Mouse (Mus musculus) MEL (cell line): ENCODE data around the gene Kdelr3. TPM values are rescaled to one million over a fixed set of nuclear protein-coding genes. Genes with fewer than 3 reads are reported as not detected.

Source experiments
- DNase-seq: peaks from one replicate; pipeline ENCODE4 v3.0.0; 2011; ENCODE audit warnings: low read depth, low spot score
- H3K27ac ChIP-seq: 2 replicates; pipeline ENCODE4 v1.5.1; 2012; ENCODE audit warnings: low read depth, mild to moderate bottlenecking, control low read depth, low read length, moderate library complexity; ENCODE audit not compliant: control insufficient read depth
- H3K27me3 ChIP-seq, 2 experiments: fragments of 150-350 bp in 1 of 2; sonication (generic) in 1 of 2; 2 replicates each; pipeline ENCODE4 v1.6.1; 2012; ENCODE audit warnings: low read length in 2 of 2, mild to moderate bottlenecking in 2 of 2, improper control_type of control experiment in 1 of 2, moderate library complexity in 1 of 2; ENCODE audit not compliant: insufficient read depth in 2 of 2, control insufficient read depth in 1 of 2
- H3K36me3 ChIP-seq, 2 experiments: 2 replicates each; pipeline ENCODE4 v1.6.1; 2012 to 2014; ENCODE audit warnings: low read length in 2 of 2, improper control_type of control experiment in 1 of 2, inconsistent platforms in 1 of 2, mild to moderate bottlenecking in 1 of 2; ENCODE audit not compliant: insufficient read depth in 2 of 2, control insufficient read depth in 1 of 2
- H3K4me1 ChIP-seq, 2 experiments: fragments of 150-350 bp in 1 of 2; sonication (generic) in 1 of 2; 2 replicates each; pipeline ENCODE4 v1.6.1; 2012; ENCODE audit warnings: low read length in 2 of 2, improper control_type of control experiment in 1 of 2, mild to moderate bottlenecking in 1 of 2; ENCODE audit not compliant: insufficient read depth in 2 of 2, control insufficient read depth in 1 of 2
- H3K4me3 ChIP-seq, 2 experiments: fragments of 150-350 bp in 1 of 2; sonication (generic) in 1 of 2; 2 replicates each; pipeline ENCODE4 v1.5.1; 2012; ENCODE audit warnings: low read depth in 2 of 2, low read length in 2 of 2, mild to moderate bottlenecking in 2 of 2, moderate library complexity in 2 of 2, control low read depth in 1 of 2, improper control_type of control experiment in 1 of 2; ENCODE audit not compliant: control insufficient read depth in 1 of 2, insufficient read depth in 1 of 2
- H3K79me2 ChIP-seq: 2 replicates; pipeline ENCODE4 v1.6.1; 2012; ENCODE audit warnings: mild to moderate bottlenecking, low read length, moderate library complexity; ENCODE audit not compliant: control insufficient read depth, poor library complexity, insufficient read depth
- H3K9ac ChIP-seq: 2 replicates; pipeline ENCODE4 v1.6.1; 2012; ENCODE audit warnings: low read depth, mild to moderate bottlenecking, control low read depth, low read length, moderate library complexity; ENCODE audit not compliant: control insufficient read depth, poor library complexity, severe bottlenecking
- H3K9me3 ChIP-seq: fragments of 150-350 bp; sonication (generic); replicated peaks from 2 replicates; pipeline ENCODE4 v1.6.1; 2012; ENCODE audit warnings: mild to moderate bottlenecking, low read length, improper control_type of control experiment, moderate library complexity; ENCODE audit not compliant: insufficient read depth
- BHLHE40 ChIP-seq: IDR thresholded peaks from 2 replicates; pipeline ENCODE4 v1.6.1; 2012; ENCODE audit warnings: low read depth, mild to moderate bottlenecking, inconsistent platforms, low read length, improper control_type of control experiment, borderline replicate concordance
- CHD1 ChIP-seq: IDR thresholded peaks from 2 replicates; pipeline ENCODE4 v1.6.1; 2012; ENCODE audit warnings: low read depth, mild to moderate bottlenecking, inconsistent platforms, low read length, improper control_type of control experiment
- CTCF ChIP-seq, 3 experiments: IDR thresholded peaks in 2 of 3; conservative IDR thresholded peaks in 1 of 3; 2 replicates each; pipeline ENCODE4 v1.5.1; 2011 to 2012; ENCODE audit warnings: low read length in 3 of 3, low read depth in 2 of 3, mild to moderate bottlenecking in 2 of 3, improper control_type of control experiment in 1 of 3, inconsistent platforms in 1 of 3, mixed read lengths in 1 of 3, moderate library complexity in 1 of 3; ENCODE audit not compliant: control insufficient read depth in 1 of 3, insufficient read depth in 1 of 3, poor library complexity in 1 of 3, severe bottlenecking in 1 of 3
- E2F4 ChIP-seq: IDR thresholded peaks from 2 replicates; pipeline ENCODE4 v1.6.1; 2011; ENCODE audit warnings: low read depth, low read length, improper control_type of control experiment, borderline replicate concordance
- EP300 ChIP-seq, 2 experiments: IDR thresholded peaks; 2 replicates each; pipeline ENCODE4 v1.6.1; 2011; ENCODE audit warnings: improper control_type of control experiment in 2 of 2, low read length in 2 of 2, low read depth in 1 of 2, mild to moderate bottlenecking in 1 of 2
- ETS1 ChIP-seq: IDR thresholded peaks from 2 replicates; pipeline ENCODE4 v1.6.1; 2012; ENCODE audit warnings: low read depth, mild to moderate bottlenecking, inconsistent platforms, low read length, improper control_type of control experiment, moderate library complexity
- HCFC1 ChIP-seq: IDR thresholded peaks from 2 replicates; pipeline ENCODE4 v1.6.1; 2012; ENCODE audit warnings: low read depth, mild to moderate bottlenecking, inconsistent platforms, low read length, improper control_type of control experiment, moderate library complexity
- KAT2A ChIP-seq: conservative IDR thresholded peaks from 2 replicates; pipeline ENCODE4 v1.6.1; 2012; ENCODE audit warnings: low read depth, low read length, improper control_type of control experiment, inconsistent platforms
- MAX ChIP-seq: IDR thresholded peaks from 2 replicates; pipeline ENCODE4 v1.6.1; 2011; ENCODE audit warnings: low read length, improper control_type of control experiment
- MAZ ChIP-seq: IDR thresholded peaks from 2 replicates; pipeline ENCODE4 v1.6.1; 2012; ENCODE audit warnings: low read depth, mild to moderate bottlenecking, inconsistent platforms, low read length, improper control_type of control experiment
- MEF2A ChIP-seq: IDR thresholded peaks from 2 replicates; pipeline ENCODE4 v1.6.1; 2014; ENCODE audit warnings: low read depth, mild to moderate bottlenecking, inconsistent platforms, low read length, improper control_type of control experiment; ENCODE audit not compliant: poor library complexity, insufficient replicate concordance, severe bottlenecking; ENCODE audit errors: extremely low read depth
- MYC ChIP-seq: IDR thresholded peaks from 2 replicates; pipeline ENCODE4 v1.6.1; 2011; ENCODE audit warnings: low read depth, mild to moderate bottlenecking, low read length, improper control_type of control experiment, moderate library complexity
- POLR2A ChIP-seq, 2 experiments: IDR thresholded peaks; 2 replicates each; pipeline ENCODE4 v1.6.1; 2011 to 2012; ENCODE audit warnings: low read length in 2 of 2, mild to moderate bottlenecking in 2 of 2, control low read depth in 1 of 2, improper control_type of control experiment in 1 of 2, low read depth in 1 of 2, moderate library complexity in 1 of 2; ENCODE audit not compliant: control insufficient read depth in 1 of 2, insufficient read depth in 1 of 2, poor library complexity in 1 of 2
- POLR2AphosphoS5 ChIP-seq: IDR thresholded peaks from 2 replicates; pipeline ENCODE4 v1.6.1; 2012; ENCODE audit warnings: low read depth, borderline replicate concordance, mild to moderate bottlenecking, inconsistent platforms, low read length, moderate library complexity, mixed read lengths
- SIN3A ChIP-seq: IDR thresholded peaks from 2 replicates; pipeline ENCODE4 v1.6.1; 2012; ENCODE audit warnings: low read length, improper control_type of control experiment, inconsistent platforms
- SMC3 ChIP-seq: IDR thresholded peaks from 2 replicates; pipeline ENCODE4 v1.6.1; 2011; ENCODE audit warnings: low read depth, low read length, improper control_type of control experiment
- TAL1 ChIP-seq: IDR thresholded peaks from 2 replicates; pipeline ENCODE4 v1.6.1; 2012; ENCODE audit warnings: mild to moderate bottlenecking, inconsistent platforms, low read length, moderate library complexity, mixed read lengths
- TBP ChIP-seq: IDR thresholded peaks from 2 replicates; pipeline ENCODE4 v1.8.0; 2011; ENCODE audit warnings: low read depth, low read length, improper control_type of control experiment
- TCF12 ChIP-seq: IDR thresholded peaks from 2 replicates; pipeline ENCODE4 v1.6.1; 2014; ENCODE audit warnings: low read depth, mild to moderate bottlenecking, inconsistent platforms, low read length, improper control_type of control experiment, moderate library complexity
- USF2 ChIP-seq, 2 experiments: IDR thresholded peaks; 2 replicates each; pipeline ENCODE4 v1.6.1; 2011 to 2012; ENCODE audit warnings: improper control_type of control experiment in 2 of 2, low read length in 2 of 2, borderline replicate concordance in 1 of 2, inconsistent platforms in 1 of 2, low read depth in 1 of 2, mild to moderate bottlenecking in 1 of 2; ENCODE audit not compliant: insufficient read depth in 1 of 2
- ZC3H11A ChIP-seq: IDR thresholded peaks from 2 replicates; pipeline ENCODE4 v1.6.1; 2012; ENCODE audit warnings: low read depth, mild to moderate bottlenecking, inconsistent platforms, low read length, improper control_type of control experiment
- ZMIZ1 ChIP-seq: IDR thresholded peaks from 2 replicates; pipeline ENCODE4 v1.6.1; 2012; ENCODE audit warnings: low read depth, mild to moderate bottlenecking, inconsistent platforms, low read length, improper control_type of control experiment, moderate library complexity
- ZNF384 ChIP-seq: IDR thresholded peaks from 2 replicates; pipeline ENCODE4 v1.6.1; 2012; ENCODE audit warnings: low read depth, mild to moderate bottlenecking, inconsistent platforms, low read length, improper control_type of control experiment
- polyA plus RNA-seq, 2 experiments: library from polyadenylated mRNA; stranded (reverse) in 1 of 2; unstranded in 1 of 2; fragments of >175 nt in 1 of 2; fragments of >200 nt in 1 of 2; gene quantifications; 2 replicates each; pipeline versions ENCODE4 v1.2.1 to v1.2.4; 2012; ENCODE audit warnings: low replicate concordance in 2 of 2, low read depth in 1 of 2; ENCODE audit not compliant: insufficient read length in 2 of 2, insufficient read depth in 1 of 2, missing spikeins in 1 of 2
- total RNA-seq: library from RNA; depleted of rRNA; stranded (reverse); fragments of 300-350 nt; gene quantifications from 2 replicates; pipeline ENCODE4 v1.2.3, GENCODE M21; 2012

Kdelr3 gene
- total and polyA plus RNA-seq, 3 experiments = 14.5 to 32.2 TPM; not detected in 1

- no peak for TF ChIP-seq SMC3
- no peak for TF ChIP-seq CHD1
- TF ChIP-seq MEF2A = no peak
- TF ChIP-seq EP300 (IDR thresholded peaks at IDR 0.05; ENCODE audit: low read depth in 1 of 2, low read length in 2 of 2) = no peak
- TF ChIP-seq TCF12 = no peak
- TF ChIP-seq ZC3H11A = no peak
- no peak for TF ChIP-seq MAX
- TF ChIP-seq MAZ = no peak
- peak overlapping the region; percentile 80 to 88 for H3K4me3 ChIP-seq
- no peaks in the 10 kb centered on the region for H3K27me3 ChIP-seq
- peak; percentile 51 for DNase-seq
- H3K27ac ChIP-seq = peak overlapping the region; percentile 82
- H3K36me3 ChIP-seq = peaks cover 8 to 24% of the 10 kb centered on the region in 2 experiments
- H3K9me3 ChIP-seq = no peaks in the 10 kb centered on the region
- H3K9ac ChIP-seq = peak overlapping the region; percentile 86
- H3K4me1 ChIP-seq = peaks cover 0 to 12% of the 10 kb centered on the region in 2 experiments; a peak in 2 of 4 replicates
- H3K79me2 ChIP-seq = peaks cover 35% of the 10 kb centered on the region
Measured at GRCm38 (mm10) chr15:79545496-79545895, 29.3 kb downstream of the Kdelr3 start.

DNA sequence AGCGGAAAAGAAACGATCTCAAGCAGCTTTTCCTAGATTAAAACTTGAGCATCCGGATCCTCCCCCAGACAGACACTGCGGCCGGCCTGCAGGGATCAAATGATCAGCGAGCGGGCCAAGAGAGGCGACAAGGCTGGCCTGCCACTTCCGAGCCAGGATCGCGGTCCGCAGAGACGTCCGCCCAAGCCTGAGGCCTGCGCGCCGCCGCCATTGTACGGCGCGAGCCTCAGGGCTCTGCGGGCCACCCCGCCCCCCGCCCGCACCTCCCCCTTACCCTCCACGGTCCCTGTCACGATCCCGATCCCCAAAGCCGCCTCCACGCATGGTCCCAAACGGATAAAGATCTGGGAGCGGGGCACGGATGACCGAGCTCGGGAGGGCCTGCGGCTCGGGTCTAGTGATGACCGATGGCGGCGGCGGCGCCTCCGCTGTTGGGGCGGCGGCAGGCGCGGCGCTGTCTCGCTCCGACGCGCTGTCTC is 29.7 kb downstream of the Kdelr3 start:
- Histone ChIP-seq H3K27me3 (no peaks in the 10 kb centered on the region), H3K79me2 (peaks cover 33% of the 10 kb centered on the region), H3K27ac (peak overlapping the region; percentile 82), H3K4me3 (peak overlapping the region; percentile 80 to 88), H3K9ac (peak overlapping the region; percentile 86), H3K36me3 (peaks cover 3 to 24% of the 10 kb centered on the region in 2 experiments), H3K9me3 (no peaks in the 10 kb centered on the region), H3K4me1 (peaks cover 0 to 12% of the 10 kb centered on the region in 2 experiments; a peak in 2 of 4 replicates)
- no peak for TF ChIP-seq ZNF384
- peak; percentile 58; the same call in 1 of the 2 replicates for TF ChIP-seq HCFC1
- DNase-seq = peak; percentile 65

GRCm38 (mm10) chr15:79546410-79547288 is 30.4 kb downstream of the Kdelr3 start, which contains the start of gene Ddx17:
Ddx17 (minus strand) TSS chr15:79546741.
- peak; percentile 95 for DNase-seq
- Histone ChIP-seq H3K27me3 (no peaks in the 10 kb centered on the region), H3K9me3 (no peaks in the 10 kb centered on the region), H3K27ac (peak within 1 kb of the TSS; percentile 82), H3K36me3 (peaks cover 0 to 24% of the 10 kb centered on the region in 2 experiments; a peak in 2 of 4 replicates), H3K4me3 (peak within 1 kb of the TSS; percentile 80 to 88), H3K79me2 (peaks cover 33% of the 10 kb centered on the region), H3K4me1 (peaks cover 0 to 12% of the 10 kb centered on the region in 2 experiments; a peak in 2 of 4 replicates), H3K9ac (peak within 1 kb of the TSS; percentile 86)
- peak; percentile 67; the same call in 1 of the 2 replicates for TF ChIP-seq TBP
- TF ChIP-seq KAT2A = no peak
- no peak for TF ChIP-seq TCF12
- TF ChIP-seq POLR2AphosphoS5 = peak; percentile 54; the same call in 1 of the 2 replicates
- TF ChIP-seq SIN3A = no peak
- peak; percentile 49 to 93 for TF ChIP-seq POLR2A (IDR thresholded peaks at IDR 0.05; ENCODE audit: control insufficient read depth in 1 of 2, insufficient read depth in 1 of 2, low read depth in 1 of 2, low read length in 2 of 2, poor library complexity in 1 of 2)
- no peak for TF ChIP-seq CTCF (IDR thresholded peaks at IDR 0.05 in 2 of 3, conservative IDR thresholded peaks at IDR 0.05 in 1 of 3; ENCODE audit: control insufficient read depth in 1 of 3, insufficient read depth in 1 of 3, low read depth in 2 of 3, low read length in 3 of 3, poor library complexity in 1 of 3, severe bottlenecking in 1 of 3)
- no peak for TF ChIP-seq E2F4
- TF ChIP-seq BHLHE40 = no peak
- no peak for TF ChIP-seq USF2 (IDR thresholded peaks at IDR 0.05; ENCODE audit: borderline replicate concordance in 1 of 2, insufficient read depth in 1 of 2, low read depth in 1 of 2, low read length in 2 of 2)
- TF ChIP-seq ZC3H11A = no peak
- TF ChIP-seq MYC = no peak
- no peak for TF ChIP-seq TAL1
- TF ChIP-seq CHD1 = no peak
- no peak for TF ChIP-seq ZMIZ1
- no peak for TF ChIP-seq MAZ
- TF ChIP-seq EP300 (IDR thresholded peaks at IDR 0.05; ENCODE audit: low read depth in 1 of 2, low read length in 2 of 2) = no peak
- TF ChIP-seq ETS1 = no peak
